Mouse (Mus musculus) heart, adult 11 months (tissue): ENCODE measurements at regions not wholly inside any gene's neighbourhood (a gene's known extent, or its start where the extent isn't known, plus 50 kb on each side); places are given as distances from the start of the nearest gene placed in this dataset.
A peak's percentile ranks its signal among the peaks of the same experiment; 100 is the strongest.

Experiments used
- DNase-seq: peaks from one replicate; pipeline ENCODE4 v3.0.0; 2022

- DNase-seq = no peak
Observed at GRCm38 (mm10) chr8:30797341-30797740, 2631.2 kb upstream of the 5930422O12Rik start.

DNA sequence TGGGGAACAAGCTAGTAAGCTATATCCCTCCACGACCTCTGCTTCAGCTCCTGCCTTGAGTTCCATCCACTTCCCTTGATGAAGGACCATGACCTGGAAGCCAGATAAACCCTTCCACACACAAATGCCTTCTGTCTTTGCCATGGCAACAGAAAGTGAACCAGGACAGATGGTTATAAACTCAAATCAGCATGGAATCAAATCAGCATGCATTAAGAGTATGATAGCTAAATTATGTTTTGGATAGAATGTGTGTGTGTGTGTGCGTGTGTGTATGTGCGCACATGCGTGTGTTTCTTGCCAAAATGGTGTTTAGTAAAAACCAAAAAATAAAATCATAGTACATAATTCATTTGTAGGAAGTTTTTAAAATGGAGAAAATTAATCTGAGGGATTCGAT lies 2611.5 kb upstream of the 5930422O12Rik start:
- no peak for DNase-seq

DNA sequence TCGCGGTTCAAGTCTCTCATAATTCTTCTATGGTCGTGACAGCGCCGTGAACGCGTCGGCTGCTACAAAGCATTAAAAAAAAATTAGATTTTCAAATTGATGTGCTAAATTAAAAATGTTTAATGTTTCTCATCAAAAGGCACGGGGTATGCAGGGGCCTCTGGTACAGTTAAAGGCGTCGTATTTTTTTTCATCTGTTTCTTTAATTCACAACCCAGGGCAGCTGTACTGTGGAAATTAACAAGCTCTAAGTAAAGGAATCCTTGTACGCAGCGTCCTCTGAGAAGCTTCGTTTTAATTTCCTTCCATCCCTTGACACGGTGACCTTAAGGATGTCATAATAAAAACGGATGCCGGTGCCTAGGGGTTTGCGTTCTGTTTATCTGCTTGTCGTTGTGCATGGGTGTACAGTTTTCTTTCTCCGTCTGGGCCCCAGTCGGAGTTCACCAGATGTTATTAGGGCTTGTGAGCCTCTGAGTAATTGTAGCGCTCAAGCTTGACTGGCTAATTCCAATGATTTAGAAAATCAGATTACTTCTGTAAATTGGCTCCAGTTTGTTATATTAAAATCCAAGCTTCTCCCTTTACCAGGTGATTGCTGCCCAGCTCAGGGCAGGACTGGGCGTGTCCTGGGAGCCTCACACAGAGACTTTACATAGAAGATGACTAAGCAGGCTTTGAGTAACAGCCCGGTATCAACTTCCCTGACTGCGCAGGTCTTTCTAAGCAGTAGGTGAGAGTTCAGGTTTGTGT lies 2605.5 kb upstream of the 5930422O12Rik start:
- no peak for DNase-seq

GRCm38 (mm10) chr8:30823588-30823938 lies 2604.9 kb upstream of the 5930422O12Rik start:
- DNase-seq = no peak

- DNase-seq = no peak
Observed at GRCm38 (mm10) chr8:30826021-30826420, 2602.5 kb upstream of the 5930422O12Rik start.

DNA sequence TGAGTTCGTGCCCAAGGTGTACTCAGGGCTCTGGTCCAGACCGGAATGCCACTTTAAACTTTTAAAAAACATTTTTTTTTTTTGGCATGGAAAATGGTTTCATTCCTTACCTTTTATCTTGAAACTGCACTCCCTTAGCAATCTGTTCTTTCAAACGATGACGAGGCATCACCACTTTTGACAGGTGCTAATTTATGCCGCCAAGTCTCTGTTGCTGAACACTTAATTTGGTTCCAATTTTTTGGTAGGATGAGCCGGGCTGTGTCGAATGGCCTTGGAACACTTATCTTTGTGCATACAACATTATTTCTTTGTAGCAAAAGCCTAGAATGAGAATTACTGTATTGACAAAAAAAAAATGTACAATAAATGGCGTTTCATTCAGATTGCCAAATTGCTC lies 2590.5 kb upstream of the 5930422O12Rik start:
- no peak for DNase-seq

- peak; percentile 85 for DNase-seq
Observed at GRCm38 (mm10) chr8:30840064-30840463, 2588.4 kb upstream of the 5930422O12Rik start.

DNA sequence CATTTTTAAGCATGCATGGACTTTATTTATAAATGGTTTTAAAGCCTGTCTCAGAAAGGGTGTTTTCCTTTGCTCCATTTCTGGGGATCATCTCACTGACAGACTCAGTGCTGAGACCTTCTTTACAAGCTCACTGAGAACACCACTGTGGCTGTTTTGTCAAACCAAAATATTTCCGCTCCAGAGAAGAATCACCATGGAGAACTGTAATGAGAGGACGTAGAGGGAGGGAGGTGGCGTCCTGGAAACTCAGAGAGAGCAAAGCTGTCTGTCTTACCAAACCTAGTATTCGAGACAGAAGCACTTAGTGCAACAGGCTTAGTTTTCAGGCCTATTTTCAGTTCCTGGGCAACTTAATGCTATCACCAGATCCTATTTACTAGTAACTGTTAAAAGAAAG lies 2565.5 kb upstream of the 5930422O12Rik start:
- DNase-seq = peak; percentile 30

GRCm38 (mm10) chr8:30906044-30906695 lies 2522.3 kb upstream of the 5930422O12Rik start:
- no peak for DNase-seq

GRCm38 (mm10) chr8:30913664-30914063 lies 2514.8 kb upstream of the 5930422O12Rik start:
- peak; percentile 65 for DNase-seq

DNA sequence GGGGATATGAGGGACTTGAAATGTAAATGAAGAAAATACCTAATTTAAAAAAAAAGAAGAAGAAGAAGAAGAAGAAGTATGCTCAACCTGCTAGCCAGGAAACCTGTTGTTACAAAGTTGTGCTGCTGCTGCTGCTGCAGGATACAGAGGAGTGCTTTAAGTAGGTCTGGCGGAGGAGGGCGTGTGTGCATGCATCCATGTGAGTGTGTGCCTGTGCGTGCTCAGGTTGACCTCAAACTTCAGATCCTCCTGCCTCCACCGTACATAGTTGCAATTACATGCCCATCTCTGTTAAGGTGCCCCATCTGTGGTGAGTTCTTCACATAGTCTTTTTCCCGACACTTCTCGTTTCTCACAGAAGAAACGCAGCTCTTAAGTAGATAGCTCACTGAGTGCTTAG lies 2513.4 kb upstream of the 5930422O12Rik start:
- DNase-seq = no peak

DNA sequence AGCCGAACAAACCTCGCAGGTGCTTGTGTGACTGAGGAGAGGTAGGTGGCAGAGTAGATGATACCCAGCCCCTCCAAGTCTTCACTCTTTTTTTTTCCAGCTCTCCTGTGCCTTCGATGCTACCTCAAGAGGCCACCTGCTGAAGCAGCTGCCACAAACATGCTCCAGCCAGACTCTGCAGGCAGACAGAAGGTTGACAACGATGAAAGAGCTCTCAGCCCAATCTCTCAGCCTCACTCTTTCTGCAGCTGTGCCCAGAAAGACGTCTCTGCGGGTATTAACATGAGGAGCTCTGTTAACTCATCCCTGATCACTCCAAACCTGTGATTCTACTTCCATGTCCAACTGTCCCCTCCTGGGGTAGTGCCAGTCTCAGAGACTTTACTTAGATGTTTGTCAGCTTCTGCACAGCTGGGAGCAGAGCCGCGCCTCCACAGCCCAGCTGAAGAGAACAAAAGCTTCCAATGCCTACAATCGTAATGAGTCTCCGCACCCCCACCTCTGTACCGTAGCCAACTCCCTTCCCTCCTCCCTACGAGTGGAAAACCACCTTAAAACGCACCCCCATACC lies 2512.8 kb upstream of the 5930422O12Rik start:
- DNase-seq = peak; percentile 69

DNA sequence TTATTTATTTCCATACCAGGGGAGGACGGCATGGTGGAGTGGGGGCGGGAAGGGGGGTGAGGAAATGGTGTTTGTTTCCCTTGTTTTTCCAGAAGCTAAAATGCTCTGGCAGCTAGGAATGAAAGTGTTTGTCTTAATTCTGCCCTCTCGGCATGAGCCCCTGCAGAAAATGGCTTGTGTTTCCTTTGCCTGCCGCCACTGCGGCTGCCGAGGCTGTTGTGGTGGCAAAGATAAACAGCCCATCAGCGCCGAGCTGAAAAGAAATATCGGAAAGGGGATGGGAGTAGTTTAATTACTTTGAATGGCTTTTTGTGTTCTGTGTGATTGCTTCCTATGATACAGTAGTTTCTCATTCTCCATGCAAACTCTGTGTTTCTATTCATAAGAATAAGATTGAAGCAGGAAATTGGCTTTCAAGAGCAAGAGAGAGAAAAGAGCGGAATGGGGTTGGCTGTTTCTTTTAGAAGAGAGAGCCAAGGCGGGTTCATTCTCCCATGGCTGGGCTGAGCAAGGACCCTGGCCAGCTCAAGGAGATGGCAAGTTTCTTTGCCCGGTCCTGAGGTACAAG lies 2512.2 kb upstream of the 5930422O12Rik start:
- DNase-seq = peak; percentile 25

DNA sequence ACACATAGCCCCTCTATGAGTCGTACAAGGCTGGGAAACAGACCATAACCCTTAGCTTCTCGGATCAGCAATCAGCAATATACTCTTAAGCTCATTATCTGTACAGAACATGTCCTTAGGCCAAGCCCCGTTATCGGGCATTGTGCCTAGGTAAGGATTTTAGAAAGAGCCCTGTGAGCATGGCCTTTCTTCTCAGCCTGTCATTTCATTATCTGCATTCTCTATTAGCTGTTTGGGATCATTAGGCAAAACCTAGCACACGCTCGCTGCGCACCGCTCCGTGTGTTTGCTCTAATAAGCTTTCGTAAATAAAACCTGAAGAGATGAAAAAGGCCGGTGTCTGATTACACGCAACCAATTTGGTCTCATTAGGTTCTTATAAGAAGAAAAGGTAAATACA lies 2507.1 kb upstream of the 5930422O12Rik start:
- DNase-seq = peak; percentile 22

GRCm38 (mm10) chr8:30923301-30924159 lies 2505.0 kb upstream of the 5930422O12Rik start:
- DNase-seq = peak; percentile 74

- DNase-seq = peak; percentile 30
Observed at GRCm38 (mm10) chr8:30924160-30924534, 2504.4 kb upstream of the 5930422O12Rik start.

DNA sequence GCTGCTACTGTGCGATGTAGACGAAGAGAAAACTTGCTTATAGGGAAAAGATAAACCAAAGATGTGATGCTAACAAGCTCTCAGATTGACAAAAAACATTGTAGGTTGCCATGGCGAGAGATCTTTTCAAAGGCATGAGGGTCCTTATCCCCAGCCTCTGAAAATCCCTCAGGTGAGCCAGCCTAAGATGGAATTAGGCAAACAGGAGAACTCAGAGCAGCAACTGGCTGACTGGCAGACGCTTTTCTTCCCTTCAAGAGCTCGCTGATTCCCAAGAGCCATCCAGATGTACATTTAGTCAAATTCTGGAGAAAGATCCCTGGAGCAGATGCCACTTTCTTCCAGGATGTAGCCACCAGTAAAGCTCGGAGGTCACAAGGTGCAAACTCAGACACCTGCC lies 2503.9 kb upstream of the 5930422O12Rik start:
- peak; percentile 45 for DNase-seq

DNA sequence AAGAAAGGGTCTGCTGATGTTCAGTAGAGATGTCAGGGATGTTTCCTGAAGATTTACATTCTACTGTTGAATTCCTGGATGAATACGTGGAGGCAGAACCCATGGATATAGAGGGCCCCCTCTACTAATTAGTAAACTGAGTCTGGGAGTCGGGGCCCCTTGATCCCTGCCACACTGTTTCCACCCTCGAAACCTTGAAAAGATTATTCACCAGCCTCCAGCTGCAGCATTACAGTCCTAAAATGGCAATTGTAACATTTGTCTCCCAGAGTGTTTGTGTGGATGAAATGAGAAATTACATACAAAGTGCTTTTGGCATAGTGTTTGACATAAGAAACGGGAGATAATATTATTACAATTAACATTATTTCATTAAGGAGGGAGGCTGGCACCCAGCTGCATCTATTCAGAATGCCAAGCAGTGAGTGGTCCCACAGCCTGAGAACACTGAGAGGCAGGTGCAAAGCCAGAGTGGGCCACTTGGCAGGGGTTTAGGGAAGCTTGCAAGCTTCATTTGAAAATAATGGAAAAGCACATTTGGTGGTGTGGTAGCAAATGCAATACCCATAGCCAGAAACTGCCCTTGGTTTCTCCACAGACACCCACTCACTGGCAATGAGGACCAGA lies 2490.9 kb upstream of the 5930422O12Rik start:
- peak; percentile 25 for DNase-seq

- DNase-seq = peak; percentile 7
Observed at GRCm38 (mm10) chr8:30940901-30941300, 2487.6 kb upstream of the 5930422O12Rik start.

GRCm38 (mm10) chr8:30941511-30942175 lies 2486.9 kb upstream of the 5930422O12Rik start:
- DNase-seq = peak; percentile 61

DNA sequence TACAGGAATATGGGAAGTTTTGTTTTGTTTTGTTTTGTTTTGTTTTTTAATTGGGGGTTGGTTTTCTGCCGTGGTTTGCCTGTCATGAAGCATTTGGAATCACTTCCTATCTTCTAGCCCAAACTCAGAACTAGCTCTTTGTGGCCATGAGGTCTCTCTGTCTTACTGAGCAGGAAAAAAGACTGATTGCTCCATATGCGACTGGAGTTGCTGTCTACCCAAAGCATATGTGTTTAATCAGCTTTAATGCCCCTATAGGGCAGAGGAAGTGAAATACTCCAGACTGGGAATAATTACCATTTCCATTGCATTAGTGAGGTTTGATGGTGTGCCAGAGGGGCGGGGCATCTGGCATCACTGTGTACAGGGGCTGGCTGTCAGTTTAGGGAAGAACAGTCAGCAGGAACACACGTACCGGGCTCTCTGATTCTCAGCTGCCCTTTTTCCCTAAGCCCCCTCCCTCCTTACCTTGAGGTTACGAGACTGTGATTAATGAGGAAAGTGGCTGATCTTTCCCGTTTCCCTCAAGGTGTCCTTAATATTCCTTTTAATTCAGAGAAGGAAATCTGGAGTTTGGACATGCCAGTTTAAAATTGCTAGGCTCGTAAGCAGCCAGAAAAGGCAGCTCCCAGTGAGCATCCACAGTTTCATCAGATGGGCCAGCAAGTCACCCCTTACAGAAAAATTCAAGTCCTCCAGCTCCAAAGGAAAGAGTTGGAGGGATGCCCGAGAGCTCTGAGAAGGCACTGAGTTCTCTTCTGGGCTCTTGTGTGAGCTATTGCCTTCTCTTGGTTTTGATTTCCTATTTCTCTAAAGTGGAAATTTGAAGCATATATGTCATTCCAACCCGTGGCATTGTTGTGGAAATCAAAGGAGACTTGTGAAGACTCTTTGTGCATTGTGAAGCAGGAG lies 2482.1 kb upstream of the 5930422O12Rik start:
- DNase-seq = peak; percentile 51
